Comparison of ENCODE assay signal across 8 mouse cellular contexts in the genomic region with DNA sequence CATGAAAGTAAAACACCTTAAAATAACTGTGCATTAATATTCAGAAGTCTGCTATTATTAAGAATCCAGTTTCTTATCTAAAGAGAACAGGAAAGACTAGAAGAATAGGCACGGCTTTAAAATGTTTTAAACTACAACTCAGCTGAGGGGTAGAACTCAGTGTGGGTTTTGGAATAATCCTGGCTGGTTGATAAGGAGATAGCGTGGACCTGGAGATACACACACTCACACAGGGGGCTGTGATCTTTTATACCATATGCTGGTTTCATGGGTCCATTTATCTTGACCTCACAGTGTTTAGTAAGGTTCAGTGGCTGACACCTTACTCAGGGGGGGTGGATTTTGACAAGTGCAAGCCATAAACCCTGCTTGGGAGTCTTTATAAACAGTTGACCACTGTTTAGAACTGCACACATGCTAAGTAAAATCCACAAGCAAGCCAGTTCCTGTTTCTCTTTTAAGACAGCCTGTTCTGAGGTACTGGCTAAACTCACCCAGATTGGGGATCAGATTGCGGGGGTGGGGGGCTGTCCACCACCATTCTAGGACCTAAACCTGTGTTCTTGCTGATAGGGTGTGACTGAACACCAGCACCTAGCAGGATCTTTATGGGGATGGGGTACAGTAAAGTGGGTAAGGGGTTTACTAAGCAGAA. TPM values are rescaled to one million over a fixed set of nuclear protein-coding genes. Genes with fewer than 3 reads are reported as not detected.
A peak's percentile ranks its signal among the peaks of the same experiment; 100 is the strongest.
DNase-seq lines count a peak whose midpoint lies in the region; ATAC-seq and TF ChIP-seq lines count a peak whose summit lies in the region.

No protein-coding gene starts in this region.

- no peaks in the 10 kb centered on the region for H3K9me3 ChIP-seq in forebrain, embryonic 11.5 days (ENCODE audit: control insufficient read depth, low read length)
- H3K9me3 ChIP-seq in stomach, embryonic 14.5 days (ENCODE audit: control insufficient read depth, low read depth, low read length) = no peaks in the 10 kb centered on the region

- no peak for TF ChIP-seq POLR2A in spleen, adult 2 months (IDR thresholded peaks at IDR 0.05; ENCODE audit: low read depth, low read length)
- no peak for TF ChIP-seq POLR2A in liver, adult 2 months (IDR thresholded peaks at IDR 0.05; ENCODE audit: extremely low read depth, insufficient read depth, low read length)

- peak overlapping the region; percentile 82 for H3K9ac ChIP-seq in forebrain, embryonic 11.5 days (ENCODE audit: low read length)
- H3K9ac ChIP-seq in liver, adult 2 months (ENCODE audit: low read depth, low read length) = peak overlapping the region; percentile 85
- peak overlapping the region; percentile 92 for H3K9ac ChIP-seq in stomach, embryonic 14.5 days (replicated peaks; ENCODE audit: low read depth, low read length)

- no peaks in the 10 kb centered on the region for H3K4me1 ChIP-seq in spleen, adult 2 months (ENCODE audit: control insufficient read depth, insufficient read depth, insufficient read length)
- H3K4me1 ChIP-seq in forebrain, embryonic 11.5 days (replicated peaks; ENCODE audit: control insufficient read depth, insufficient read depth, low read length) = peaks cover 7% of the 10 kb centered on the region
- H3K4me1 ChIP-seq in liver, adult 2 months (ENCODE audit: control insufficient read depth, insufficient read depth, low read length) = peaks cover 12% of the 10 kb centered on the region
- H3K4me1 ChIP-seq in stomach, embryonic 14.5 days (ENCODE audit: control insufficient read depth, insufficient read depth, low read length) = peaks cover 5% of the 10 kb centered on the region; the same call in 1 of the 2 replicates

- peaks cover 2% of the 10 kb centered on the region; the same call in 1 of the 2 replicates for H3K79me2 ChIP-seq in liver, adult 2 months (ENCODE audit: control insufficient read depth, insufficient read depth, low read length)

- H3K27ac ChIP-seq in spleen, adult 2 months (ENCODE audit: insufficient read depth, low read length) = peak overlapping the region; percentile 55
- H3K27ac ChIP-seq in forebrain, embryonic 11.5 days (ENCODE audit: low read depth, low read length) = 0 out of 2 replicates have a peak overlapping the region, but pooled peaks have one; percentile 2
- peak overlapping the region; percentile 45 for H3K27ac ChIP-seq in liver, adult 2 months (replicated peaks; ENCODE audit: insufficient read depth, low read depth, low read length)
- H3K27ac ChIP-seq in stomach, embryonic 14.5 days (ENCODE audit: low read length) = no peak overlapping the region; the same call in 1 of the 2 replicates

- H3K27me3 ChIP-seq in spleen, adult 2 months (ENCODE audit: control insufficient read depth, insufficient read depth, low read length) = no peaks in the 10 kb centered on the region
- H3K27me3 ChIP-seq in forebrain, embryonic 11.5 days (ENCODE audit: control insufficient read depth, insufficient read depth, low read length) = no peaks in the 10 kb centered on the region
- no peaks in the 10 kb centered on the region for H3K27me3 ChIP-seq in liver, adult 2 months (ENCODE audit: control insufficient read depth, insufficient read depth, low read length)
- no peaks in the 10 kb centered on the region for H3K27me3 ChIP-seq in stomach, embryonic 14.5 days (ENCODE audit: control insufficient read depth, insufficient read depth, low read length)

- H3K4me3 ChIP-seq in spleen, adult 2 months (ENCODE audit: extremely low read depth, insufficient read depth, insufficient read length) = peak overlapping the region; percentile 74
- H3K4me3 ChIP-seq in forebrain, embryonic 11.5 days (ENCODE audit: low read depth, low read length) = peak overlapping the region; percentile 81
- H3K4me3 ChIP-seq in liver, adult 2 months (ENCODE audit: insufficient read depth, low read depth, low read length) = peak overlapping the region; percentile 75
- H3K4me3 ChIP-seq in stomach, embryonic 14.5 days (ENCODE audit: low read depth, low read length) = peak overlapping the region; percentile 96

- intact Hi-C loops in left cerebral cortex, postnatal 4 days (cut with DNase I) = no loop called here

- DNase-seq in spleen, adult 2 months (ENCODE audit: low read depth in 1 of 2, low spot score in 2 of 2) = no peak
- DNase-seq in spleen, postnatal 4 days (ENCODE audit: low spot score in 2 of 2) = no peak
- no peak for DNase-seq in forebrain, embryonic 11.5 days (ENCODE audit: low spot score)
- DNase-seq in liver, adult 2 months (ENCODE audit: extremely low read depth, low read depth, low spot score) = no peak
- DNase-seq in cerebellum, postnatal 25 days = no peak
- no peak for DNase-seq in gastrocnemius, postnatal 4 days (ENCODE audit: low spot score in 2 of 2)
- no peak for DNase-seq in left cerebral cortex, postnatal 4 days

- H3K36me3 ChIP-seq in spleen, adult 2 months (ENCODE audit: control insufficient read depth, insufficient read depth, low read length) = peaks cover 3% of the 10 kb centered on the region
- no peaks in the 10 kb centered on the region for H3K36me3 ChIP-seq in forebrain, embryonic 11.5 days (ENCODE audit: control insufficient read depth, insufficient read depth, low read length)
- H3K36me3 ChIP-seq in liver, adult 2 months (ENCODE audit: control insufficient read depth, insufficient read depth, low read length) = no peaks in the 10 kb centered on the region
- peaks cover 10% of the 10 kb centered on the region for H3K36me3 ChIP-seq in stomach, embryonic 14.5 days (ENCODE audit: control insufficient read depth, insufficient read depth, low read length)

- ATAC-seq in forebrain, embryonic 11.5 days (replicated peaks; ENCODE audit: low FRiP score) = no peak
- no peak for ATAC-seq in stomach, embryonic 14.5 days (ENCODE audit: insufficient number of reproducible peaks, insufficient read depth, low FRiP score, low read depth)

- no peak for TF ChIP-seq CTCF in spleen, adult 2 months (IDR thresholded peaks at IDR 0.05; ENCODE audit: extremely low read depth, insufficient read depth, insufficient read length, insufficient replicate concordance)
- TF ChIP-seq CTCF in liver, adult 2 months (IDR thresholded peaks at IDR 0.05; ENCODE audit: low read depth, low read length) = no peak

- 39% methylated on average over 3 of the region's 3 CpGs for WGBS in spleen, adult 2 months
- WGBS in forebrain, embryonic 11.5 days = 53% methylated on average over 3 of the region's 3 CpGs
- 38% methylated on average over 3 of the region's 3 CpGs for WGBS in liver, adult 2 months
- WGBS in stomach, embryonic 14.5 days = 43% methylated on average over 3 of the region's 3 CpGs

- peak overlapping the region; percentile 80 for H3K4me2 ChIP-seq in forebrain, embryonic 11.5 days (ENCODE audit: low read depth, low read length, severe bottlenecking)
- H3K4me2 ChIP-seq in stomach, embryonic 14.5 days (replicated peaks; ENCODE audit: low read depth, low read length) = peak overlapping the region; percentile 85

RNA-seq across cellular contexts. Expression of gene Dnajc16, which starts 1.0 kb away (rescaled TPM):
- 6.6 and 8.0 TPM in 2 replicates for polyA plus RNA-seq in spleen, adult 2 months (2012; rRNA removed)
- 4.2 and 4.3 TPM in 2 replicates for polyA plus RNA-seq in forebrain, embryonic 11.5 days (2014; fragmentation: Nextera tagmentation; extraction: Ambion mirVana)
- 3.8 and 5.4 TPM in 2 replicates for total RNA-seq in liver, adult 2 months (2014; rRNA removed)
- polyA plus RNA-seq in liver, adult 2 months (2012; rRNA removed) = 5.5 and 5.6 TPM in 2 replicates
- 3.7 and 5.0 TPM in 2 replicates for polyA plus RNA-seq in stomach, embryonic 14.5 days (2014; fragmentation: Nextera tagmentation; extraction: Ambion mirVana)
- total RNA-seq in gastrocnemius, postnatal 4 days (2021) = 10 to 100 TPM; 10.5 to 10.9 TPM
- total RNA-seq in left cerebral cortex, postnatal 4 days (2021) = 10 to 100 TPM; 22.4 to 27.9 TPM

RNA-seq across cellular contexts. Expression of gene Casp9, which starts 3.7 kb away (rescaled TPM):
- polyA plus RNA-seq in spleen, adult 2 months (2012; rRNA removed) = 18.4 and 25.1 TPM in 2 replicates
- polyA plus RNA-seq in forebrain, embryonic 11.5 days (2014; fragmentation: Nextera tagmentation; extraction: Ambion mirVana) = 20.4 and 21.2 TPM in 2 replicates
- 8.4 and 10.5 TPM in 2 replicates for total RNA-seq in liver, adult 2 months (2014; rRNA removed)
- polyA plus RNA-seq in liver, adult 2 months (2012; rRNA removed) = 10.9 and 13.3 TPM in 2 replicates
- polyA plus RNA-seq in stomach, embryonic 14.5 days (2014; fragmentation: Nextera tagmentation; extraction: Ambion mirVana) = 18.0 and 19.3 TPM in 2 replicates
- 10 to 100 TPM in 1 of 2 experiments, 1 to 10 TPM in 1; 9.3 to 10.8 TPM for total RNA-seq in gastrocnemius, postnatal 4 days (2021)
- 10 to 100 TPM; 26.9 to 29.7 TPM for total RNA-seq in left cerebral cortex, postnatal 4 days (2021)

RNA-seq across cellular contexts. Expression of gene Cela2a, which starts 36.3 kb away (rescaled TPM):
- 18,445 and 18,883 TPM in 2 replicates for polyA plus RNA-seq in spleen, adult 2 months (2012; rRNA removed)
- polyA plus RNA-seq in forebrain, embryonic 11.5 days (2014; fragmentation: Nextera tagmentation; extraction: Ambion mirVana) = not detected in 2 replicates
- 80.9 and 238 TPM in 2 replicates for total RNA-seq in liver, adult 2 months (2014; rRNA removed)
- polyA plus RNA-seq in liver, adult 2 months (2012; rRNA removed) = 3.6 and 4.8 TPM in 2 replicates
- polyA plus RNA-seq in stomach, embryonic 14.5 days (2014; fragmentation: Nextera tagmentation; extraction: Ambion mirVana) = 0.73 TPM in 1 of 2 replicates, not detected in the other
- total RNA-seq in gastrocnemius, postnatal 4 days (2021) = not detected
- total RNA-seq in left cerebral cortex, postnatal 4 days (2021) = not detected

RNA-seq across cellular contexts. Expression of gene Agmat, which starts 43.2 kb away (rescaled TPM):
- 0.15 and 0.18 TPM in 2 replicates for polyA plus RNA-seq in spleen, adult 2 months (2012; rRNA removed)
- not detected in 2 replicates for polyA plus RNA-seq in forebrain, embryonic 11.5 days (2014; fragmentation: Nextera tagmentation; extraction: Ambion mirVana)
- total RNA-seq in liver, adult 2 months (2014; rRNA removed) = 164 and 180 TPM in 2 replicates
- 453 and 487 TPM in 2 replicates for polyA plus RNA-seq in liver, adult 2 months (2012; rRNA removed)
- polyA plus RNA-seq in stomach, embryonic 14.5 days (2014; fragmentation: Nextera tagmentation; extraction: Ambion mirVana) = not detected in 2 replicates
- 1 to 10 TPM in 1 of 2 experiments, under 1 TPM in 1; 0.64 to 1.5 TPM for total RNA-seq in gastrocnemius, postnatal 4 days (2021)
- not detected for total RNA-seq in left cerebral cortex, postnatal 4 days (2021)

RNA-seq across cellular contexts. Expression of gene Ctrc, which starts 56.5 kb away (rescaled TPM):
- 84.6 and 1,887 TPM in 2 replicates for polyA plus RNA-seq in spleen, adult 2 months (2012; rRNA removed)
- polyA plus RNA-seq in forebrain, embryonic 11.5 days (2014; fragmentation: Nextera tagmentation; extraction: Ambion mirVana) = not detected in 2 replicates
- total RNA-seq in liver, adult 2 months (2014; rRNA removed) = 0.34 and 0.83 TPM in 2 replicates
- 0.24 TPM in 1 of 2 replicates, not detected in the other for polyA plus RNA-seq in liver, adult 2 months (2012; rRNA removed)
- polyA plus RNA-seq in stomach, embryonic 14.5 days (2014; fragmentation: Nextera tagmentation; extraction: Ambion mirVana) = not detected in 2 replicates
- not detected for total RNA-seq in gastrocnemius, postnatal 4 days (2021)
- total RNA-seq in left cerebral cortex, postnatal 4 days (2021) = not detected

Comparison
In these comparisons a context has a peak if more than half of its experiments do, and no peak if none do; other contexts are left out.
1. RNA of gene Cela2a, which starts 36.3 kb away (polyA plus RNA-seq): 18,445 to 18,883 TPM in spleen, adult 2 months; 3.6 to 4.8 TPM in liver, adult 2 months, not detected in forebrain, embryonic 11.5 days and 0.73 TPM in stomach, embryonic 14.5 days; every median in the first group is over 1,000 times any median in the second.
2. Peak in every context shown above with its lines, with median percentiles within 50 percentile points of each other: H3K4me3 ChIP-seq and H3K9ac ChIP-seq.